Mouse (Mus musculus): ENCODE measurements at regions not wholly inside any gene's neighbourhood (a gene's known extent, or its start where the extent isn't known, plus 50 kb on each side); places are given as distances from the start of the nearest gene placed in this dataset.
A peak's percentile ranks its signal among the peaks of the same experiment; 100 is the strongest.

GRCm38 (mm10) chr7:68858471-68859210 lies 109.6 kb upstream of the Arrdc4 start:
- no peak for DNase-seq (ENCODE audit: low spot score)

GRCm38 (mm10) chr7:68851981-68852575 lies 103.0 kb upstream of the Arrdc4 start:
- DNase-seq (ENCODE audit: low spot score): no peak

- DNase-seq (ENCODE audit: low spot score): no peak
Observed at GRCm38 (mm10) chr7:68844606-68845005, 95.6 kb upstream of the Arrdc4 start.

DNA sequence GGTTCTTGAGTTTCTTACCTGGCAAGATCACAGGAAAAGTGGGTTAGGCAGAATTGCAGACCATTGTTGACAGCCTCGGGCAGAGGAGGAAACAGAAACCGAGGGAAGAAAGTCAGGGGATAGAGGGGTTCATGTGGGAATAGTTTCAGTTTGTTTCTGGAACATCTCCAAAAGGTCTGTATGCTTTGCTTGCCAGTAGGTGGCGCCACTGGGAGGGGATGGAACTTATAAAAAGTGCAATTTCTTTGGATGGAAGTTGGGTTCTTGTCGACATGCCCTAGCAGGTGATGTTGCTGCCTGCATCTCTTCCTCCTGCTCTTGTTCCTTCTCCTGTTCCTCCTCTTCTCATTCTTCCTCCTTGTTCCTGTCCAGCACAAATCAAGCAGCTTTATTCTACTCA lies 94.3 kb upstream of the Arrdc4 start:
- peak; percentile 21 for DNase-seq (ENCODE audit: low spot score)

DNA sequence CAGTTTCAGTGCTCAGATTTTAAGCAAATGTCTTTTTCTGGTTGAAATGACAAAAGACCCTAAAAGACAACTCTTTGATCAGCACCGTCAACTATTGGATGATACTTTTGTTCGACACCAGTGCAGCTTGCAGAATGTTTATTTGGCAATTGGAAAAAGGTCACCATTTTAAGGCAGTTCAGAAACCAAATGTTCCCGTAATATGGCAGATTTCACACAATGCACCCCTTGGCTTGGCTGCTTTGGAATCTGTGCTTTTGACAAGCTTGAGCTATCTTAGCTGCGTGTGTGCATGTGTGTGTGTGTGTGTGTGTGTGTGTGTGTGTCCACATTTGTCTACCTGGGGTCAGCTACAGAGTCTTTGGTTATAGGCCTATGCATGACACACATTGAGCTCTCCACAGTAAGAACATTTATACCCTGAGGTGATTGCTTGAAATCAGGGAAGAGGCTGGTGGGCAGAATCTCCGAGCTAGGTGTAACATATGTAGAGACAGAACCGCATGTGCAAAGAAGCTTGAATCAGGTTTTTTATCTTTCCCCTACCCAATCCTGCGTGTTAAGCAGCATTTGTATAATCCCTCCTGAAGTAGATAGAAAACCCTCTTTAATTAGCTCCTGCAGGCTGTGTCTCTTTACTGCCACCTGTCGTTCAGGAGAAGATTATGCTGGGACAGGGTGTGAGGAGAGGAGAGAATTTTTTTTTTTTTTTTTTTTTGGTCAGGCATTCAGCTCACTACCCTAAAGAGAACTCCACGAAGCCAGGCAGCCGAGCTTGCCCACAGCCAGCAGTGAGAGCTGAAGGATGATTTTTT lies 85.1 kb upstream of the Arrdc4 start:
- peak; percentile 10 for DNase-seq (ENCODE audit: low spot score)

DNA sequence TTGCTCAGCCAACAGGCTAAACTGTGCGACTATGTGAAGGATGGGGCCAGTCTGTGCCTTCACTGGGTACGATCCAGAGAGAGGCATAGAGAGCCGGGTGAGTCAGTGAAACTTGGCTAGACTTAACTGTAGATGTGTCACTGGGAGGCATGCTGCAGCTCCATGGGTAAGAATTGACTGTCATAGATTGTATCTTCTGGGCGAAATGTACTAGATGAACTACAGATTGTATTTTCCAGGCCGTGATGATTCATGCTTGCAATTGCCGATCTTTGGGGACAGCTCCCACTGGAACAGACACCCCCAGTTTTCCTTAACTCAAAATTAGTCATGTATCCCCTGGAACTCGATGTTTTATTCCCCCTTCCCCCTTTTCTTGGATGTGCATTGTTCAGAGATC lies 84.5 kb upstream of the Arrdc4 start:
- DNase-seq (ENCODE audit: low spot score): no peak

DNA sequence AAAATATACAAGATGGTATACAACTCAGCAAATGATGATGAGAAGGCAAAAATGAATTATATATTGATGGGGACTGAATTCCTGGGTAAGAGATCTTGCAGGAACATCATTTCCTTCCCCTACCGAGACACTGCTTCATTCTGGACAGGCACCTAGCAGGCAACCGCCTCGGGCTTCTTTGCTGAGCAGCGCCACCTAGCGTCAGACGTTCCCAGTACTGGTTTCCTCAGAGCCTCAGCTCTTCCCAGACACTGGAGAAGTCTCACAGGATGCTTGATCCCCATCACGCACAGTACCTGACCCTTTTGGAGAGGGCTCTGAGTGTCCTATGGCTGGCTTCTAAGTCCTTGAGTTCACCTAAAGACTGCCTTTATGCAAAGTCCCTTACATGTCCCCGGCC lies 80.8 kb upstream of the Arrdc4 start:
- peak; percentile 54 for DNase-seq (ENCODE audit: low spot score)

- DNase-seq (ENCODE audit: low spot score): no peak
Observed at GRCm38 (mm10) chr7:68824399-68824798, 75.4 kb upstream of the Arrdc4 start.

- no peak for DNase-seq (ENCODE audit: low spot score)
Observed at GRCm38 (mm10) chr7:68823646-68824045, 74.6 kb upstream of the Arrdc4 start.

DNA sequence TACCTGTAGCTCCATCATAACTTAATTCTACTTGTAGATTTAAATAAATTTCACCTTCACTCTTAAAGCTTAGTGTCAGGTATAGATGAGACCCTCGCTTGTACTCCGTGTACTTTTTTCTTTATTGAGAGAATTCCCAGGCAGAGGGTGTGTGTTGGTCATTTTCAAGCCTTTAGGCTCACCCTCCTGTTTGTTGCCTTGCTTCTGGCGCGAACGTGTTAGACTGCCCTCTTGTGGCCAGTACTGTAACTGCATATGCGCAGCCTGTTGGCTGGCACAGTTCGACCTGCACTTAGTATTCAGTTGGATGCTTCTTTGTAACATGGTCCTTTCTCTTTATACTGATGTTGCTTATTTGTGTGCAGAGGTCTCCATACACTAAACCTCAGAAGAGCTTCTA lies 74.1 kb upstream of the Arrdc4 start:
- peak; percentile 44 for DNase-seq (ENCODE audit: low spot score)

DNA sequence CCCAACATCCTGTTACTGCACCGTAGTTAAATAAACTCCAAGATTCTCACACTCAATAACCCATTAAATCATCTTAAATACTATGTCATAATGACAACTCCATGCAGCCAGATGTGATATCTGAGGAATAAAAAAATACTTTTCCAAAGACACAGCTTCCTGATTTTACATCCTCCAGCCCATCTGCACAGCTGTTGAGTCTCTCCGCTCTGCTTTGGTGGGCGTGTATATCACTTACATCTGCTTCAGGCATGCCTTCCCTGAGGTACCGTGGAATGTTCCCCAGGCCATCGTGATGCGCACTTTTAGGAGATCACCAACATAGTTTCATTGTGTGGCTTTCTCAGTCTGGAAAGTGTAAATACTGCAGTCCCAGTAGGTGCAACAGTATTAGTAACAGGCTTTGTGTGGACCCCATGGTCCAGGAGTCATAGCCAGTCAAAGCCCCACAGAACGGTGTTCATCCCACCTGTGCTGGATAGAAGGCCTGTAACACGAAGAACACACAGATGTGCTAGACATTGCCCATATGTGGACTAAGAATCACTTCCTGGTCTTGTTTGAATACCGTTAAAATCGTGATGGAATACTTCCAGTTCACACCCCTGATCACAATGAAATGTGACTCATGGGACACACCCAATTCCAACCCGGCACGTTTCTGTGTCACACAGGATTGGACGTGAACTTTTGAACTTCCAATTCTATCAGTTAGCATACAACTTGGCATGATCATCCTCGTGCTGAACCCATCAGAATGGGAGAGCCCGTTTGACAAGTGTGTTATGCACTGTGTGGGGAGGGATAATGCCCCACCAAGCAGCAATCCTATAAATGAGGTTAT lies 66.0 kb upstream of the Arrdc4 start:
- no peak for DNase-seq (ENCODE audit: low spot score)

- no peak for DNase-seq (ENCODE audit: low spot score)
Observed at GRCm38 (mm10) chr7:68809782-68810181, 60.7 kb upstream of the Arrdc4 start.
